Mouse (Mus musculus) forebrain, embryonic 10.5 days (tissue): ENCODE measurements at regions not wholly inside any gene's neighbourhood (a gene's known extent, or its start where the extent isn't known, plus 50 kb on each side); places are given as distances from the start of the nearest gene placed in this dataset.
"Not testable (repeated sequence)": the region's sequence is repeated elsewhere in the genome, so short reads cannot be mapped to it uniquely, and the experiment has no call there.

ENCODE experiments used
- DNase-seq: peaks from one replicate; pipeline ENCODE4 v3.0.0-alpha.2; 2017; ENCODE audit warnings: low spot score; ENCODE audit errors: extremely low spot score
- H3K27ac ChIP-seq: fragments of 300-500 bp; sonication (generic); 2 replicates; pipeline ENCODE4 v1.5.1; 2016; ENCODE audit warnings: mild to moderate bottlenecking
- H3K27me3 ChIP-seq: fragments of 300-500 bp; sonication (generic); 2 replicates; pipeline ENCODE4 v1.6.1; 2016; ENCODE audit warnings: mild to moderate bottlenecking; ENCODE audit not compliant: poor library complexity, severe bottlenecking
- H3K36me3 ChIP-seq: fragments of 300-500 bp; sonication (generic); replicated peaks from 2 replicates; pipeline ENCODE4 v1.6.1; 2016; ENCODE audit warnings: mild to moderate bottlenecking, moderate library complexity
- H3K4me1 ChIP-seq: fragments of 300-500 bp; sonication (generic); 2 replicates; pipeline ENCODE4 v1.6.1; 2016
- H3K4me3 ChIP-seq: fragments of 300-500 bp; sonication (generic); 2 replicates; pipeline ENCODE4 v1.5.1; 2016; ENCODE audit warnings: mild to moderate bottlenecking, moderate library complexity
- H3K9me3 ChIP-seq: fragments of 300-500 bp; sonication (generic); 2 replicates; pipeline ENCODE4 v1.6.1; 2016; ENCODE audit warnings: mild to moderate bottlenecking, moderate library complexity
- WGBS: fragments of 180-500 bp; shearing (Covaris S2); methylation state at CpG from one replicate; pipeline ENCODE4 v1.1.7; 2016; 5-methylcytosine and 5-hydroxymethylcytosine counted together

- not testable (repeated sequence) for H3K27me3 ChIP-seq, H3K27ac ChIP-seq, H3K4me3 ChIP-seq, H3K36me3 ChIP-seq, DNase-seq, H3K9me3 ChIP-seq
- WGBS = 68% methylated on average over 1 of the region's 1 CpGs
- peaks cover 39% of the 10 kb centered on the region for H3K4me1 ChIP-seq
Measured at GRCm38 (mm10) chr17:13654606-13655005, 105.7 kb upstream of the Afdn start.

GRCm38 (mm10) chr17:13656065-13656464 is 104.3 kb upstream of the Afdn start:
- Histone ChIP-seq H3K9me3 (no peaks in the 10 kb centered on the region), H3K4me1 (peaks cover 46% of the 10 kb centered on the region), H3K4me3 (peak overlapping the region; percentile 35; the same call in 1 of the 2 replicates), H3K36me3 (no peaks in the 10 kb centered on the region), H3K27me3 (no peaks in the 10 kb centered on the region), H3K27ac (peak overlapping the region; percentile 85)
- WGBS = 19% methylated on average over 3 of the region's 3 CpGs
- no peak for DNase-seq

GRCm38 (mm10) chr17:13656485-13657181 is 103.7 kb upstream of the Afdn start:
- Histone ChIP-seq H3K4me1 (peaks cover 51% of the 10 kb centered on the region), H3K9me3 (no peaks in the 10 kb centered on the region), H3K27ac (peak overlapping the region; percentile 85), H3K27me3 (no peaks in the 10 kb centered on the region), H3K36me3 (no peaks in the 10 kb centered on the region), H3K4me3 (peak overlapping the region; percentile 35)
- 2% methylated on average over 13 of the region's 15 CpGs for WGBS
- DNase-seq = peak; percentile 43

- peak overlapping the region; percentile 85 for H3K27ac ChIP-seq
- H3K9me3 ChIP-seq = no peaks in the 10 kb centered on the region
- H3K4me1 ChIP-seq = peaks cover 57% of the 10 kb centered on the region
- WGBS = 21% methylated on average over 10 of the region's 10 CpGs
- peak overlapping the region; percentile 35 for H3K4me3 ChIP-seq
- no peaks in the 10 kb centered on the region for H3K27me3 ChIP-seq
- H3K36me3 ChIP-seq = no peaks in the 10 kb centered on the region
- DNase-seq = no peak
Measured at GRCm38 (mm10) chr17:13657182-13657562, 103.2 kb upstream of the Afdn start.

- Histone ChIP-seq H3K4me3 (0 out of 2 replicates have a peak overlapping the region, but pooled peaks have one; percentile 2), H3K36me3 (no peaks in the 10 kb centered on the region), H3K27me3 (no peaks in the 10 kb centered on the region), H3K4me1 (peaks cover 63% of the 10 kb centered on the region), H3K9me3 (no peaks in the 10 kb centered on the region), H3K27ac (peak overlapping the region; percentile 85)
- WGBS = 20% methylated on average over 9 of the region's 9 CpGs
- DNase-seq = peak; percentile 20
Measured at GRCm38 (mm10) chr17:13657656-13658292, 102.6 kb upstream of the Afdn start.

GRCm38 (mm10) chr17:13658321-13658978 is 101.9 kb upstream of the Afdn start:
- H3K4me1 ChIP-seq = peaks cover 70% of the 10 kb centered on the region
- WGBS = 4% methylated on average over 3 of the region's 3 CpGs
- H3K36me3 ChIP-seq = no peaks in the 10 kb centered on the region
- H3K27me3 ChIP-seq = no peaks in the 10 kb centered on the region
- H3K4me3 ChIP-seq = peak overlapping the region; percentile 19; the same call in 1 of the 2 replicates
- no peak for DNase-seq
- H3K9me3 ChIP-seq = no peaks in the 10 kb centered on the region
- H3K27ac ChIP-seq = peak overlapping the region; percentile 85

GRCm38 (mm10) chr17:13659103-13659502 is 101.2 kb upstream of the Afdn start:
- Histone ChIP-seq H3K9me3 (no peaks in the 10 kb centered on the region), H3K27me3 (no peaks in the 10 kb centered on the region), H3K27ac (peak overlapping the region; percentile 85), H3K4me3 (peak overlapping the region; percentile 19; the same call in 1 of the 2 replicates), H3K4me1 (peaks cover 75% of the 10 kb centered on the region), H3K36me3 (no peaks in the 10 kb centered on the region)
- 5% methylated on average over 8 of the region's 8 CpGs for WGBS
- DNase-seq = peak; percentile 41

- Histone ChIP-seq H3K4me3 (no peak overlapping the region), H3K27ac (peak overlapping the region; percentile 85; the same call in 1 of the 2 replicates), H3K4me1 (peaks cover 80% of the 10 kb centered on the region), H3K9me3 (no peaks in the 10 kb centered on the region), H3K36me3 (no peaks in the 10 kb centered on the region), H3K27me3 (no peaks in the 10 kb centered on the region)
- no peak for DNase-seq
- WGBS = 77% methylated on average over 4 of the region's 4 CpGs
Measured at GRCm38 (mm10) chr17:13659943-13660342, 100.4 kb upstream of the Afdn start.

GRCm38 (mm10) chr17:13661023-13661422 is 99.3 kb upstream of the Afdn start:
- DNase-seq = no peak
- Histone ChIP-seq H3K9me3 (no peaks in the 10 kb centered on the region), H3K4me3 (no peak overlapping the region), H3K36me3 (no peaks in the 10 kb centered on the region), H3K27me3 (no peaks in the 10 kb centered on the region), H3K4me1 (peaks cover 84% of the 10 kb centered on the region), H3K27ac (0 out of 2 replicates have a peak overlapping the region, but pooled peaks have one; percentile 58)
- 89% methylated on average over 8 of the region's 8 CpGs for WGBS

- Histone ChIP-seq H3K4me3 (no peak overlapping the region), H3K9me3 (no peaks in the 10 kb centered on the region), H3K27me3 (no peaks in the 10 kb centered on the region), H3K27ac (peak overlapping the region; percentile 58), H3K4me1 (peaks cover 84% of the 10 kb centered on the region), H3K36me3 (no peaks in the 10 kb centered on the region)
- DNase-seq = no peak
- WGBS = 70% methylated on average over 4 of the region's 4 CpGs
Measured at GRCm38 (mm10) chr17:13662152-13662551, 98.2 kb upstream of the Afdn start.
